Mouse (Mus musculus) myocyte (in vitro differentiated cells): ENCODE measurements at regions not wholly inside any gene's neighbourhood (a gene's known extent, or its start where the extent isn't known, plus 50 kb on each side); places are given as distances from the start of the nearest gene placed in this dataset.

Experiments
- H3K27me3 ChIP-seq: one replicate; pipeline ENCODE4 v1.6.1; 2011; ENCODE audit not compliant: control insufficient read depth, insufficient read depth, insufficient read length
- H3K36me3 ChIP-seq: one replicate; pipeline ENCODE4 v1.6.1; 2011; ENCODE audit not compliant: control insufficient read depth, insufficient read depth
- H3K4me2 ChIP-seq: one replicate; pipeline ENCODE4 v1.6.1; 2011; ENCODE audit warnings: low read depth, control low read depth
- H3K4me3 ChIP-seq: one replicate; pipeline ENCODE4 v1.5.1; 2011; ENCODE audit warnings: mild to moderate bottlenecking, control low read depth, moderate library complexity
- H3K79me2 ChIP-seq: one replicate; pipeline ENCODE4 v1.6.1; 2011; ENCODE audit not compliant: control insufficient read depth, insufficient read depth
- H3ac ChIP-seq: one replicate; pipeline ENCODE4 v1.6.1; 2011; ENCODE audit not compliant: control insufficient read depth, insufficient read length
- CEBPB ChIP-seq: IDR thresholded peaks from 2 replicates; pipeline ENCODE4 v1.6.1; 2011; ENCODE audit warnings: mild to moderate bottlenecking, moderate library complexity; ENCODE audit not compliant: poor library complexity, insufficient read depth, severe bottlenecking
- E2F4 ChIP-seq: IDR thresholded peaks from one replicate; pipeline ENCODE4 v1.6.1; 2011; ENCODE audit warnings: mild to moderate bottlenecking, control low read depth, moderate library complexity; ENCODE audit not compliant: insufficient read depth
- MAX ChIP-seq: IDR thresholded peaks from one replicate; pipeline ENCODE4 v1.6.1; 2011; ENCODE audit warnings: low read depth, mild to moderate bottlenecking, control low read depth
- MYOD1 ChIP-seq, 3 experiments: IDR thresholded peaks; one replicate each; pipeline ENCODE4 v1.6.1; 2011; ENCODE audit warnings: control low read depth in 2 of 3, low read depth in 2 of 3, mild to moderate bottlenecking in 2 of 3, moderate library complexity in 1 of 3; ENCODE audit not compliant: insufficient read length in 2 of 3, control insufficient read depth in 1 of 3
- MYOG ChIP-seq, 3 experiments: IDR thresholded peaks; one replicate each; pipeline ENCODE4 v1.6.1; 2011; ENCODE audit warnings: control low read depth in 2 of 3, low read depth in 2 of 3, mild to moderate bottlenecking in 2 of 3; ENCODE audit not compliant: insufficient read length in 2 of 3, control insufficient read depth in 1 of 3, insufficient read depth in 1 of 3
- POLR2A ChIP-seq: IDR thresholded peaks from one replicate; pipeline ENCODE4 v1.6.1; 2011; ENCODE audit warnings: low read depth, mild to moderate bottlenecking, control low read depth, moderate library complexity; ENCODE audit not compliant: insufficient read length
- POLR2AphosphoS2 ChIP-seq: IDR thresholded peaks from one replicate; pipeline ENCODE4 v1.6.1; 2011; ENCODE audit warnings: low read depth, control low read depth; ENCODE audit not compliant: insufficient read length
- REST ChIP-seq: IDR thresholded peaks from one replicate; pipeline ENCODE4 v1.6.1; 2011; ENCODE audit warnings: mild to moderate bottlenecking, control low read depth, moderate library complexity; ENCODE audit not compliant: insufficient read depth, insufficient read length
- SRF ChIP-seq: IDR thresholded peaks from one replicate; pipeline ENCODE4 v1.6.1; 2011; ENCODE audit warnings: low read depth; ENCODE audit not compliant: control insufficient read depth, insufficient read length
- TCF12 ChIP-seq: IDR thresholded peaks from one replicate; pipeline ENCODE4 v1.6.1; 2011; ENCODE audit warnings: mild to moderate bottlenecking, control low read depth; ENCODE audit not compliant: poor library complexity, insufficient read depth, severe bottlenecking
- TCF3 ChIP-seq: IDR thresholded peaks from one replicate; pipeline ENCODE4 v1.6.1; 2011; ENCODE audit warnings: low read depth, control low read depth; ENCODE audit not compliant: insufficient read length
- USF1 ChIP-seq: IDR thresholded peaks from one replicate; pipeline ENCODE4 v1.6.1; 2011; ENCODE audit warnings: low read depth, mild to moderate bottlenecking, control low read depth, moderate library complexity

- Histone ChIP-seq H3K4me2 (no peak overlapping the region), H3K36me3 (no peaks in the 10 kb centered on the region), H3K27me3 (no peaks in the 10 kb centered on the region), H3K79me2 (no peaks in the 10 kb centered on the region), H3ac (no peak overlapping the region), H3K4me3 (no peak overlapping the region)
- TF ChIP-seq USF1 (no peak), MAX (no peak), SRF (no peak), TCF3 (no peak), REST (no peak)
Observed at GRCm38 (mm10) chr12:110022631-110023030, 256.2 kb upstream of the Dio3 start.

DNA sequence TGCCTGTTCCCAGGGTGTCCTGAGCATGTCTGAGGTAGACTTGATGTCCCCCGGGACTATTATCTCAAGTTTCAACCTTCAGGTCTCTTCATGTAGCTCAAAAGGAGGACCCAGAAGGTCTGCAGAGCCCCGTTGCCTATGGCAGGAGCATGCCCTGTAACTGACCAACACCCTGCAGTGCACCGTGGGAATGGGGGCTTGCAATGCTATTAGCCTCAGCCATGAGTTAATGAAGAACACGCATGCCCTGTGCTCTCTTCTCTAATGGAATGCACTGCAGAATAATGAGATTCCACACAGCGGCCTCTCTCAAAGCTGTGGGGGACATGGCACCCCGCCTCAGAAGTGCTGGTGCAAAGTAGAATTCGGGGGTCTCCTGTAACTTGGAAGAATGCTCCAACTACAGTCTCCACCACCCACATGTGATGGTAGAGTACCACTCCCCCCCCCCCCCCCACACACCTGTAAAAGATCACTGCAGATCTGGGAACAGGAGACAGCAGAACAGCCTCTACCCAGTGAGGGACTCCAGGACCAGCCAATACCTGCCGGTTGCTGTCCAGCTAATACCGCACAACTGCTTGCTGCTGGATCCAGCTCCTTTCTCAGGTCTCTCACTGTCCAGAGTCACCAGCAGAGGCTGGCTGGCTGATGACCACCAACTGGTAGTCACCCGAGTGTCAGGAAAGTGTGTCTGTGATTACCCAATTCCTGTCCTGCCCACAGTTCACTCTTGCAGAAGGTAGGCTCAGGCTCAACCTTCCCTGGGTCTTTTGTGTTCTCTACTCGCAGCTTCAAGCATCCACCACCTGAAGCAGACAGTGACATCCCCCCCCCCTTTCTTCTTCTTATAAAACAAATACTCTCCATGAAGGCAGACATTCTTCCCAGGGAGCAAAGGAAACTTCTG is 255.4 kb upstream of the Dio3 start:
- H3K79me2 ChIP-seq: no peaks in the 10 kb centered on the region
- TF ChIP-seq TCF12 (no peak), E2F4 (no peak), TCF3 (no peak), MYOG (IDR thresholded peaks at IDR 0.05; ENCODE audit: control insufficient read depth in 1 of 3, insufficient read depth in 1 of 3, insufficient read length in 2 of 3, low read depth in 2 of 3) (no peak), REST (no peak), MYOD1 (IDR thresholded peaks at IDR 0.05; ENCODE audit: control insufficient read depth in 1 of 3, insufficient read length in 2 of 3, low read depth in 2 of 3) (no peak), POLR2AphosphoS2 (no peak), USF1 (no peak), SRF (no peak), MAX (no peak), POLR2A (no peak)
- no peak overlapping the region for H3K4me2 ChIP-seq

GRCm38 (mm10) chr12:110024295-110024694 is 254.6 kb upstream of the Dio3 start:
- Histone ChIP-seq H3K4me2 (no peak overlapping the region), H3ac (no peak overlapping the region), H3K27me3 (no peaks in the 10 kb centered on the region), H3K36me3 (no peaks in the 10 kb centered on the region), H3K79me2 (no peaks in the 10 kb centered on the region), H3K4me3 (no peak overlapping the region)
- TF ChIP-seq MYOD1 (IDR thresholded peaks at IDR 0.05; ENCODE audit: control insufficient read depth in 1 of 3, insufficient read length in 2 of 3, low read depth in 2 of 3) (no peak), POLR2A (no peak), REST (no peak), TCF12 (no peak), MYOG (IDR thresholded peaks at IDR 0.05; ENCODE audit: control insufficient read depth in 1 of 3, insufficient read depth in 1 of 3, insufficient read length in 2 of 3, low read depth in 2 of 3) (no peak), POLR2AphosphoS2 (no peak), MAX (no peak), SRF (no peak), USF1 (no peak), E2F4 (no peak)

More for the DNA sequence above, 255.4 kb upstream of the Dio3 start:
- Histone ChIP-seq H3K27me3 (no peaks in the 10 kb centered on the region), H3K4me3 (no peak overlapping the region), H3ac (no peak overlapping the region), H3K36me3 (no peaks in the 10 kb centered on the region)

- Histone ChIP-seq H3K27me3 (no peaks in the 10 kb centered on the region), H3ac (no peak overlapping the region), H3K79me2 (no peaks in the 10 kb centered on the region), H3K4me2 (no peak overlapping the region), H3K4me3 (no peak overlapping the region), H3K36me3 (no peaks in the 10 kb centered on the region)
- TF ChIP-seq MYOD1 (IDR thresholded peaks at IDR 0.05; ENCODE audit: control insufficient read depth in 1 of 3, insufficient read length in 2 of 3, low read depth in 2 of 3) (no peak), SRF (no peak)
Observed at GRCm38 (mm10) chr12:110025171-110025570, 253.7 kb upstream of the Dio3 start.

GRCm38 (mm10) chr12:110026033-110026750 is 252.7 kb upstream of the Dio3 start:
- H3K4me2 ChIP-seq: no peak overlapping the region
- no peaks in the 10 kb centered on the region for H3K36me3 ChIP-seq
- TF ChIP-seq MAX (no peak), REST (no peak), TCF3 (no peak), POLR2A (no peak), E2F4 (no peak), SRF (no peak), CEBPB (no peak), POLR2AphosphoS2 (no peak), MYOD1 (IDR thresholded peaks at IDR 0.05; ENCODE audit: control insufficient read depth in 1 of 3, insufficient read length in 2 of 3, low read depth in 2 of 3) (no peak), TCF12 (no peak), MYOG (IDR thresholded peaks at IDR 0.05; ENCODE audit: control insufficient read depth in 1 of 3, insufficient read depth in 1 of 3, insufficient read length in 2 of 3, low read depth in 2 of 3) (no peak), USF1 (no peak)
- no peak overlapping the region for H3K4me3 ChIP-seq
- no peak overlapping the region for H3ac ChIP-seq
- H3K27me3 ChIP-seq: no peaks in the 10 kb centered on the region
- H3K79me2 ChIP-seq: no peaks in the 10 kb centered on the region
